Mouse (Mus musculus) thymus, adult 2 months (tissue): ENCODE measurements around the gene Bcl11a. TPM values are rescaled to one million over a fixed set of nuclear protein-coding genes. Genes with fewer than 3 reads are reported as not detected.

Source experiments
- DNase-seq: peaks from one replicate; pipeline ENCODE4 v3.0.0; 2021
- H3K27ac ChIP-seq: fragments of 200-500 bp; 2 replicates; pipeline ENCODE4 v1.5.1; 2012; ENCODE audit warnings: low read length, control low read depth; ENCODE audit not compliant: control insufficient read depth, insufficient read depth
- H3K27me3 ChIP-seq: fragments of 200-500 bp; 2 replicates; pipeline ENCODE4 v1.6.1; 2012; ENCODE audit warnings: mild to moderate bottlenecking, low read length, moderate library complexity, mixed read lengths; ENCODE audit not compliant: control insufficient read depth, insufficient read depth
- H3K36me3 ChIP-seq: fragments of 200-500 bp; 2 replicates; pipeline ENCODE4 v1.6.1; 2012; ENCODE audit warnings: mild to moderate bottlenecking, low read length, moderate library complexity; ENCODE audit not compliant: control insufficient read depth, insufficient read depth
- H3K4me1 ChIP-seq: fragments of 200-500 bp; replicated peaks from 2 replicates; pipeline ENCODE4 v1.6.1; 2012; ENCODE audit warnings: low read length; ENCODE audit not compliant: control insufficient read depth, insufficient read depth
- H3K4me3 ChIP-seq: fragments of 200-500 bp; 2 replicates; pipeline ENCODE4 v1.5.1; 2012; ENCODE audit warnings: mild to moderate bottlenecking, low read length, control low read depth, moderate library complexity; ENCODE audit not compliant: control insufficient read depth, insufficient read depth
- CTCF ChIP-seq: fragments of 200-500 bp; IDR thresholded peaks from 2 replicates; pipeline ENCODE4 v1.5.1; 2012; ENCODE audit warnings: mild to moderate bottlenecking, control low read depth, low read length, moderate library complexity, borderline replicate concordance; ENCODE audit not compliant: control insufficient read depth, poor library complexity, insufficient read depth; ENCODE audit errors: extremely low read depth
- POLR2A ChIP-seq: fragments of 200-500 bp; IDR thresholded peaks from 2 replicates; pipeline ENCODE4 v1.6.1; 2012; ENCODE audit warnings: mild to moderate bottlenecking, low read length, control low read depth, moderate library complexity; ENCODE audit not compliant: control insufficient read depth, poor library complexity, insufficient read depth; ENCODE audit errors: extremely low read depth
- WGBS: fragments of 180-500 bp; shearing (Covaris S2); methylation state at CpG from one replicate; pipeline ENCODE4 v1.1.7; 2018; 5-methylcytosine and 5-hydroxymethylcytosine counted together
- polyA plus RNA-seq: library from polyadenylated mRNA; depleted of rRNA; stranded (reverse); fragments of >200 nt; gene quantifications from 2 replicates; pipeline ENCODE4 v1.2.3, GENCODE M21; 2012

Gene Bcl11a
- polyA plus RNA-seq, 1 experiment, result 2.7 TPM

- DNase-seq, result peak; percentile 50
- Histone ChIP-seq H3K4me1 (peaks cover 31% of the 10 kb centered on the region), H3K36me3 (no peaks in the 10 kb centered on the region), H3K27ac (no peak overlapping the region), H3K27me3 (peaks cover 22% of the 10 kb centered on the region; the same call in 1 of the 2 replicates), H3K4me3 (peak overlapping the region; percentile 45)
- WGBS, result under 1% methylated on average over 30 of the region's 30 CpGs
- TF ChIP-seq POLR2A (no peak), CTCF (no peak)
These were observed 2.7 kb downstream of the Bcl11a start for GRCm38 (mm10) chr11:24080541-24080940.

- peaks cover 26% of the 10 kb centered on the region for H3K4me1 ChIP-seq
- H3K27me3 ChIP-seq, result peaks cover 22% of the 10 kb centered on the region; the same call in 1 of the 2 replicates
- H3K4me3 ChIP-seq, result peak overlapping the region; percentile 45
- WGBS, result under 1% methylated on average over 34 of the region's 35 CpGs
- TF ChIP-seq POLR2A, result no peak
- no peak; the same call in 1 of the 2 replicates for TF ChIP-seq CTCF
- peak; percentile 49 for DNase-seq
- H3K36me3 ChIP-seq, result no peaks in the 10 kb centered on the region
- H3K27ac ChIP-seq, result no peak overlapping the region
These were observed 3.3 kb downstream of the Bcl11a start for GRCm38 (mm10) chr11:24081016-24081686.

GRCm38 (mm10) chr11:24081687-24082384 is 4.0 kb downstream of the Bcl11a start:
- H3K27ac ChIP-seq, result no peak overlapping the region
- no peak for DNase-seq
- H3K4me3 ChIP-seq, result peak overlapping the region; percentile 42
- H3K4me1 ChIP-seq, result peaks cover 25% of the 10 kb centered on the region
- H3K27me3 ChIP-seq, result peaks cover 22% of the 10 kb centered on the region; the same call in 1 of the 2 replicates
- under 1% methylated on average over 43 of the region's 43 CpGs for WGBS
- no peaks in the 10 kb centered on the region for H3K36me3 ChIP-seq
- no peak for TF ChIP-seq CTCF
- TF ChIP-seq POLR2A, result no peak

- no peak overlapping the region for H3K27ac ChIP-seq
- no peaks in the 10 kb centered on the region for H3K36me3 ChIP-seq
- H3K4me1 ChIP-seq, result peaks cover 21% of the 10 kb centered on the region
- H3K4me3 ChIP-seq, result no peak overlapping the region
- no peak for DNase-seq
- TF ChIP-seq POLR2A (no peak), CTCF (no peak)
- H3K27me3 ChIP-seq, result peaks cover 22% of the 10 kb centered on the region; the same call in 1 of the 2 replicates
- 25% methylated on average over 11 of the region's 11 CpGs for WGBS
These were observed 4.7 kb downstream of the Bcl11a start for GRCm38 (mm10) chr11:24082385-24083075.

- no peaks in the 10 kb centered on the region for H3K36me3 ChIP-seq
- H3K4me1 ChIP-seq, result peaks cover 21% of the 10 kb centered on the region
- peaks cover 22% of the 10 kb centered on the region; the same call in 1 of the 2 replicates for H3K27me3 ChIP-seq
- DNase-seq, result no peak
- H3K4me3 ChIP-seq, result no peak overlapping the region
- no peak for TF ChIP-seq CTCF
- 7% methylated on average over 1 of the region's 1 CpGs for WGBS
- H3K27ac ChIP-seq, result no peak overlapping the region
These were observed 5.2 kb downstream of the Bcl11a start for GRCm38 (mm10) chr11:24083076-24083405.

- no peak for DNase-seq
- no peak overlapping the region for H3K4me3 ChIP-seq
- WGBS, result 37% methylated on average over 7 of the region's 7 CpGs
- TF ChIP-seq CTCF, result no peak
- no peak for TF ChIP-seq POLR2A
- H3K4me1 ChIP-seq, result peaks cover 21% of the 10 kb centered on the region
- peaks cover 19% of the 10 kb centered on the region; the same call in 1 of the 2 replicates for H3K27me3 ChIP-seq
- no peaks in the 10 kb centered on the region for H3K36me3 ChIP-seq
- H3K27ac ChIP-seq, result no peak overlapping the region
These were observed 5.6 kb downstream of the Bcl11a start for GRCm38 (mm10) chr11:24083423-24083822.
